Mouse (Mus musculus): Measurements from ENCODE around the gene Gm20075.
"Not testable (repeated sequence)": the region's sequence is repeated elsewhere in the genome, so short reads cannot be mapped to it uniquely, and the experiment has no call there.

Gm20075 gene

DNA sequence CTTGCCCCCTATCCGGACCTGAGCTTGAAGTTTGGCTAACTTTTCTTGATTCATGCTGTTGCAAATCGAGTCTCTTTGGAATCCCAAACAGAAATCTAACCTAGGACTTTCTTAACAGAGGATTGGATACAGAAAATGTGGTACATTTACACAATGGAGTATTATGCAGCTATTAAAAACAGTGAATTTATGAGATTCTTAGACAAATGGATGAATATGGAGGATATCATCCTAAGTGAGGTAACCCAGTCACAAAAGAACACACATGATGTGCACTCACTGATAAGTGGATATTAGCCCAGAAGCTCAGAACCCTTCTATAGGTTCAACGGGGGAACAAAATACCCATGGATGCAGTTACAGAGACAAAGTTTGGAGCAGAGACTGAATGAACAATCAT, at the start of gene Gm20075:
TSS of gene Gm20075 (minus strand) at position 101 of the 400 bp plus-strand sequence.
- not testable (repeated sequence) for DNase-seq (ENCODE audit: low spot score)

DNA sequence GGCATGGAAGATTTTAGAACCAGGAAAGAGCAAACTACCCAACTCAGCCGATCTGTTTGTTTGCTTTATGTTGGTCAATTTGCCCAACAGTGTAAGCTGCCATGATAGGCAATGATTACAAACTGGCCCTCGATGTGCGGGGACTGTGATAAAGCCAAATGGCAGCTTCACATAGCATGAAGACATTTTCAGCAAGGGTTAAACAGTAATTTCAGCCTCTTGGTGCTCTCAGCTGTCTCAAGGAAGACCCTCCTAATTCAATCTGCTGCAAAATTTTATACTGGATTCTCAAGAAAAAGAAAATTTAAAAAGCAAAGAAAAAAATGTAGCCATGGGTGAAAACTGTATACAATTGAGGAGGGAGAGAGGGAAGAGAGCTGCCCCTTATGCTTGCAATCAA, 47.9 kb upstream of the Gm20075 start:
- no peak for DNase-seq (ENCODE audit: low spot score)

DNA sequence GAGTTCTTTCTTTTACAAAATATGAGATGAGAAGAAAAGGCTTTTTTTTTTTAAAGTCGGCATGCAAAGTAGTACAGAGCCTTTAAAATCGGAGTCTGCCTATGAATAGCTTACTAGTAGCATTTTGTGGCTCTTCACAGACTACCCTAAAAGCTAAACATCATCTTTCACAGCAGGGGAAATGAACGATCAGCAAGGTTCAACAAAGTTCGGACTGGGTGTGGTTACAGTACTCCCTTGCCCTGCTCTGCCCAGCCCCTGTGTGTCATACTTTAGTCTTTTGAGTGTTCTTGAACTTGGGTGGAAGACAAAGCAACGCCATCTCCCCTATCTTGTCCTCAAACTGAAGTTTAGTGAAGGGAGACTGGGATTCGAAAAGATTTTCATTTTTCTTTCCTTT, 45.5 kb upstream of the Gm20075 start:
- no peak for DNase-seq (ENCODE audit: low spot score)

DNA sequence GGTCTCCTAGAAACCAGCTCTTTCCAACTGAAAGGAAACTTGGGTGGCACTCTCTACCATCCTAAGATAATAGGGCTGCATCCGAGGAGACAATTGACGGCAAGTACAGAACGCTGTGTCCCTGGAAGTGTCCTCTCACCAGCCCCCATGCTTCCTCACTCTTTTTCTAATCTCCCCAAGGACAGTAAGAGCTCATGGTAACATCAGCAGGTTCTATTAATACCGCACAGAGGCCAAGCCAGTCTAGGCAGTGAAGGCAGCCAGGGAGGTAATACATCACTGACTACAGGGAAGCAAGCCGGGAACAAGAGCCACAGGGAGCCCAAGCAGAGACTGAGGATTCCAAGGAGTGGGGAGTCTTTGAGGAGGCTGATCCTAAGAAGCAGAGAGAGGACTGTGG, 43.8 kb upstream of the Gm20075 start:
- DNase-seq (ENCODE audit: low spot score): no peak

GRCm38 (mm10) chr13:96112711-96113110, 31.5 kb upstream of the Gm20075 start:
- no peak for DNase-seq (ENCODE audit: low spot score)

DNA sequence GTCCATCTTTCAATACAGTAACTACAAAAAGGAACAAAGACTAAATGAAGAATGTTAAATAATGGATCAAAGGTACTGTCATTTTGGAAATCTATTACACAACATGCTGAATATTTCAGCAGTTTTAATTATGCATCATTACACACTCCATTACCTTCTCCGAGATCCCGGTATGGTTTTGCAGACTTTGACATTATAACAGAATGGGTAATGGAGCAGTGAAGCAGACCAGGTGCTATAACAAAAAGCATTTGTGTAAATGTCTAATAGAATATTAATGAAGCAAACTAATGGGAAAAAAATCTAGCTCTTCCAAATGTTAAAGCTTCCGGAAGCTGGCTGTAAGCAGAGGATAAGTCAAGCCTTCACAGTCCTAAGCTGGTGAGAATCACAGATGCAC, 29.6 kb upstream of the Gm20075 start:
- no peak for DNase-seq (ENCODE audit: low spot score)

DNA sequence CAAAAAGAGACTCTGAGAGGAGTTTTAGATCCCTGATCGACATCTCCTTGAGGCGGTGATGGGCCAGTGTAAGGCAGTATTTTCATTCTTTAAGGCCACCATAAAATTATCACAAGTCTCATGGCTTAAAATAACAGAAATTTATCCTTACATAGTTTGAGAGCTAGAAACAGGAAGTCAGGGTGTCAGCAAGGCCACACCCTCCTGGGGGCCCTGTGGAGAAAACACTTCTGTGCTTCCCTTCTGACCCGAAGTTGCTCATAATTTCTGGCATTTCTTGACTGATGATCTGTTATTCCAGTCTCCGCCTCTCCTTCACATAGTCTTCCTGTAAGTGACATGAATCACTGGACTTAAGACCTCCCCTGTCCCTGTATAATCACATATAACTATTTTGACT, 25.2 kb upstream of the Gm20075 start:
- DNase-seq (ENCODE audit: low spot score): no peak

DNA sequence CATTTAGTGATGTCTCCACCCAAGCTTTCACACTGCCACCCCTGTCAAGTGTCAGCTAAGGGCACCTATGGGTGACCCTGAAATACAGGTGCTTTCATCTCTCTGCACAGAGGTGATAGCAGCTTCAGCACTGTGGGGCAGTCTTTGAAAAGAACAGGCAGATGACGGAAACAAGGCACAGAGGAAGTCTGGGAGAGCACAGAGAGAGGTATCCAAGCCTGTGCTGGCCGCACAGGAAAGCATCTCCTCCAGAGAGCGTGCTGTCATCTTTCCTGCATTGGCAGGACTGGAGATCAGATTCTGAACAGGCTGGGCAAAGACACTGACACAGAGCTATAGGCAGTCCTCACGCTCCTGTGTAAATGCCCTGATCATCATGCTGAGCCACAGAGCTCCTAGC, 9.8 kb upstream of the Gm20075 start:
- no peak for DNase-seq (ENCODE audit: low spot score)

- no peak for DNase-seq (ENCODE audit: low spot score)
Measured at GRCm38 (mm10) chr13:96085581-96086302, 4.6 kb upstream of the Gm20075 start.

- DNase-seq (ENCODE audit: low spot score): not testable (repeated sequence)
Measured at GRCm38 (mm10) chr13:96081754-96082153, 578 bp upstream of the Gm20075 start, which contains the start of gene Gm17190. TSS of gene Gm17190 (plus strand) at chr13:96082054.

DNA sequence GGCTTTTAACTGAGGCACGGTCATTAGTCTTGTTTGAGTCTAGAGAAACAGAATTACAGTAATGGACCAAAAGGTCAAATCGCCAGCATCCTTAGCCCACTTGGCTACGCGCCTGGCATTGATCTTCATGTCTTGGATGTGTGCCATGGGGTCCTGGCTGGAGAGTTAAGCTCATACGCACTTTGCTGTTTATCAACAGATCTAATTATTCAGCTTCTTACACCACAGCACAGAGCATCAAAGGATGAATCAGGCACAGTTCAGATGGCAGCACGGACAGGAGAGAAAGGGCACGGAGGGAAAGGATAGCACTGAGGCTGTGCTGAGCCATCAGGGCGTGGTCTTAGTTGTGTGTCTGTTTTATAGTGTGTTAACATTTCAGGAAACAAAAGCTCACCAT, 7.6 kb downstream of the Gm20075 start:
- DNase-seq (ENCODE audit: low spot score): no peak

DNA sequence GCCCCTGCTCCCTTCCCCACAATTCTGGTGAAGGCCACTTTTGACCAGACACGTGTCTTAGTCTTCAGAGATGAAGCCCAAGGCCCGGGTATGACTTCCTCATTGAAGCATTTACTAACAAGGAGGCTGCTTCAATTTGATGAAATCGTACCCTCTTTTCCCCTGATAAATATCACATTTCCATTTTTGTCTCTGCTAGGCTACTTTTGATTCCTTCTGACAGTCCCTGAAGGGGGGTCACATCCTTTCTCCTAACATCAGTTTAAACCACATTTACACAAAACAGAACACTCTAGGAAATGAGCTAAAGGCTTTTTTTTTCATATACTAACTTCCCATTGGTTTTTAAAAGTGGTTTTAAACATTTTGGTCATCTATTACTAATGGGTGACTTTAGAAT, 28.4 kb downstream of the Gm20075 start:
- no peak for DNase-seq (ENCODE audit: low spot score)

DNA sequence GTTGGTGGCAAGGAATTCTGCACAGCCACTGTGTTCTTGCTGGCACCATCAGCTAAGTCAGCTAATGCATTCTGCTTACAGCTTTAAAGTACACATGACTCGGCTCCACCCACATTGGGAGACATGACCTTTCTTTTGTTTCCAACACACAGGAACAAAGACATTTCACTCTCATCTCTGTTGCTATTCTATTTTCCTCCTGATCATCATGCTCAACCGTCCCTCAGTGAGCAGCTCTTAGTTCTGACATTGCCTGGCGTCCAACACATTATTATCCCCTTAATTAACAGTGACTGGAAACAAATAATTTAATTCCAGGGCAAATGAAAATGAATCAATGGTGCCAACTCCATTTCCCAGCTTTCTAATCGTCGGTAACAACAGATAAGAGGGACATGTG, 35.8 kb downstream of the Gm20075 start:
- no peak for DNase-seq (ENCODE audit: low spot score)

- no peak for DNase-seq (ENCODE audit: low spot score)
Measured at GRCm38 (mm10) chr13:96040275-96041042, 40.7 kb downstream of the Gm20075 start.

GRCm38 (mm10) chr13:96039536-96039935, 41.6 kb downstream of the Gm20075 start:
- DNase-seq (ENCODE audit: low spot score): no peak

DNA sequence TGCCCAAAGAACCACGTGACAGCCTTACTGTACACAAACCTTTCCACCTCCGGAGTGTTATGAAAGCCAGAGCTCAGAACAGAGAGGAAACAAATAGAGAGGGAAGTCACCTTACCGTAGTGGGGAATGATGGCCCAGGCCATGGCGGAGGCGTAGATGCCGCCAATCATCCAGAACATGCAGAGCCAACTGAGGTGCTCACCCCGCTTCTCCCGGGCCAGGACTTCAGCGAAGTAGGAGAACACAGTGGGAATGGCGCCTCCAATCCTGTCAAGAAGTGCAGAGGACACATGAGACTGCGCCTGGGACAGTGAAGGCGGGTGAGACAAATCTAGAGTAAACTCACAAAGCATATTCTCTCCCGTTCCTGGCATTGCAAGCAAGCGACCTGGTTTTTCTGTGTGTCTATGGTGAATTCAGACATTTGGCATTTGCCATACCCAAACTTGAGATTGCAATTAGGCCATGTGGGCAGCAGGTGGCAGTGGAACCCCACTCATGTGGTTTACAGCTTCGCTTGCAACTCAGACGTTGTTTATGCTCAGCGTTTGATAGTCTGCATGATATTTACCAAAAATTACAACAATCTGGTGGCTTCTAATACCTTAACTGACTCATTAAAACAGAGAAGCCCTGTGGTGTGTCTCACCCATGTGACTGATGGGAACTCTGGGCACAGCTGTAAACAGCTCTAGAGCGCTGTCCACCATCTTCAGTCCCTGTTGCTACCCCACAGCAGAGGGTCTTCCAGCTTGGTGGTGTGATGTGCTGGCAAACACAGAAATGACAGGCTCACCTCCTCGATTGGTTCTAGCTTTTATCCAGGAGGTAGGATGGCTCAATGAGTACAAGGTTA, 50.6 kb downstream of the Gm20075 start:
- peak; percentile 32 for DNase-seq (ENCODE audit: low spot score)

Measured in T-cell, adult 2 months (primary cell).